Mouse (Mus musculus): ENCODE results near the gene Tsku.
A peak's percentile ranks its signal among the peaks of the same experiment; 100 is the strongest.

The Tsku gene

GRCm38 (mm10) chr7:98329651-98330374 lies 31.3 kb downstream of the Tsku start:
- no peak for DNase-seq (ENCODE audit: extremely low spot score, low spot score)

GRCm38 (mm10) chr7:98328311-98328710 lies 32.8 kb downstream of the Tsku start:
- DNase-seq (ENCODE audit: extremely low spot score, low spot score): no peak

DNA sequence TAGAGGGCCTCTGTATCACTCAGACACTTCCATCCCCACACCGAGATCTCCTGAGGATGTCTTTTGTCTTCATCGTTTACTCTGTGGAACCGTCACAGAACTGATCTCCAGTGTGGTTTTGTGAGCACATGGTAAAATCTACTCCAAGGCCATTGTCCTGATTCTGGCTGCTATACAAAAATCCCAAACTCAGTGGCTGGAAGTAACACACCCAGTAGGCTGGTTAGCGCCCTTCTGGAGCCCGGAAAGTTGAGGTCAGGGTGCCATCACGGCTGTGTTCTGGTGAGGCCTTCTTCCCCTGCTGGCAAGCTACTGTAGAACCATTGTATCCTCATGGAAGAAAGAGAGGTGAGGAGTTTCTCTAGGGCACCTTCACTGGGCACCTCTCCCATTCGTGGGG lies 35.1 kb downstream of the Tsku start:
- no peak for DNase-seq (ENCODE audit: extremely low spot score, low spot score)

- no peak for DNase-seq (ENCODE audit: extremely low spot score, low spot score)
Observed at GRCm38 (mm10) chr7:98324228-98324627, 36.9 kb downstream of the Tsku start.

GRCm38 (mm10) chr7:98323288-98324019 lies 37.7 kb downstream of the Tsku start:
- no peak for DNase-seq (ENCODE audit: extremely low spot score, low spot score)

DNA sequence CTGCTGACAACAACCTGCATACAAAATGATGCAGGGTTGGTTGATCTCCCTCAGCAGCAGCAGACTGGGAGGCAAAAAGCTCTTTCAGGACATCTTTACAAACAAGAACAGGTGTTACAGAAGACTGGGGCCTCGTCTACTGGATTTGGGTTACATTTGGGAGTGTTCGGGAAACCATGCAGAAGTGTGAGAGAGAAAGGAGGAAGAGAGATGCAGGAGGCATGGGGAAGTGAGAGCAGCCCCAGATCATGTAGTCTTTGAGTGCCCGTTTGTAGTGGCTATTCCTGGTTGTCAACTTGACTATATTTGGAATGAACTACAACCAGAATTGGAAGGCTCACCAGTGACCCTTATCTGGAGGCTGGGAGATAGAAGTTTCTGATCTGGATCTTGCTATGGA lies 38.7 kb downstream of the Tsku start:
- DNase-seq (ENCODE audit: extremely low spot score, low spot score): no peak

DNA sequence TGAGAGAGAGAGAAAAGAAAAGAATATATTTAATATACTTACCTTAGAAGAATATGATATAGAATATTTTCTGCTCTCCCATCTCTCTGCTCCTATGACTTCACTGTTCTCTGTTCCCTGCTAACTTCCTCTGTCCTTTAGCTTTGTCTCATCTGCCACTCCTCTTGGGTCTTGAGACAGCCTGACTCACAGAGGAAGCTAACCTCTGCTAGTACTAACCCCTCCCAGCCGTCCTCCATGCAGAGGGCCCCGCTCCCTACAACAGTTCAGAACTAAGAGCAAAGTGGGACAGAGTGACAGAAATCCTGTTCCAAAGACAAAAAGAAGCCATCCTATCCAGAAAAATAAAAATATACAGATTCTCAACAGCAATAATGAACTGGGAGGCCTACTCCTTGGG lies 40.0 kb downstream of the Tsku start, which contains the start of gene Acer3:
Gene Acer3, minus strand, starts transcription at position 126 of the 400 bp plus-strand sequence.
- DNase-seq (ENCODE audit: extremely low spot score, low spot score): no peak

GRCm38 (mm10) chr7:98320006-98320556 lies 41.0 kb downstream of the Tsku start:
- no peak for DNase-seq (ENCODE audit: extremely low spot score, low spot score)

- peak; percentile 10 for DNase-seq (ENCODE audit: extremely low spot score, low spot score)
Observed at GRCm38 (mm10) chr7:98316568-98316967, 44.6 kb downstream of the Tsku start.

DNA sequence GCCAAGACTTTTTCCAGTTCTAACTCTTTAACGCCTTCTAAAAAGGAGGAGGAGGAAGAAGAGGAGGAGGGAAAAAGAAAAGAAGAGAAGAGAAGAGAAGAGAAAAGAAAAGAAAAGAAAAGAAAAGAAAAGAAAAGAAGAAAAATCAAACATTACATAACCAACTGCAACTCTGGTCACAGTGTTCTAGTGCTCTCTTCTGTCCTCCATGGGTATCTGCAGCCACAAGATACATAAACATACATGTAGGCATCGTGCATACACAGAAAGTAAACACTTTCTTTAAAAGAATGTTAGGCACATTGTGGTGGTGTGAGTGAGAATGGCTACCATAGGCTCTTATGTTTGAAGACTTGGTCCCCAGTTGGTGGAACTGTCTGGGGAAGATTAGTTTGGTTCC lies 46.0 kb downstream of the Tsku start:
- DNase-seq (ENCODE audit: extremely low spot score, low spot score): no peak

GRCm38 (mm10) chr7:98312185-98312920 lies 48.8 kb downstream of the Tsku start:
- DNase-seq (ENCODE audit: extremely low spot score, low spot score): peak; percentile 3

GRCm38 (mm10) chr7:98310266-98310665 lies 50.9 kb downstream of the Tsku start:
- DNase-seq (ENCODE audit: extremely low spot score, low spot score): no peak

DNA sequence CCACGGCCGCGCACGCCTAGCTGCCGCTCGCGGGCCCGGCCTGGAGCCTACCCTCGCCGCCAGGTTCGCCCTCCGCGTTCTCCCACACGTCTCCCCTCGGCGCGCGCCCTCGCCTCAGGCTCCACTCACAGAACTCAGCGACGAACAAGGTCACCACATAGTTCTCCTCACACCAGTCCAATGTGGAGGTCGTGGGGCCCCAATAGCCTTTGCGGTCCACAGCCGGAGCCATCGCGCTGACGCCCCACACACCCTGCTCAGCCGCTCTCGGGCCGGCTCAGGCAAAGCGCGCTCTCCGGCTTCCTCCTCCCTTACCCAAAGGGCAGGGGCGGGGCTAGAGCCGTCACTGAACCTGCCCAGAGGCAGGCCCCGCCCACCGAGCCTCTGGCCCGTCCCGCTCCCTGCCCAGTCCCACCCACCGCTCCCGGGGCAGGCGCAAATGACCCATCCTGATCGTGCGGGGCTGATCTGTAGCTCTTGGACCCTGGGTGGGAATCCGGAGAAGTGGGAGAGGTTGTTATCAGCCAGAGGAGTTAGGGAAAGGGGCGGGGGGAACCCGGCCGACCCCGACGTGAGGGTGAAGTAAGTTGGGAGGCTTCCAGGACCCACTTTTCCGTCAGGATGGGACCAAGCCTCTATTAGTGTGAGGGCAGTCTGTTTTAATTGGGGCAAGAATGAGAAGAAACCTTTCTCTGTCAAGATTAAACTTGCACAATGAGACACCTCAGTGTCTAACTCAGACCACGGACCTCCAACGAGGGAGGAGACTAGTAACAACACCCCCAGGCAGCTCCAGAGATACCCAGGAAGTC lies 51.7 kb downstream of the Tsku start:
- peak; percentile 94 for DNase-seq (ENCODE audit: extremely low spot score, low spot score)

DNA sequence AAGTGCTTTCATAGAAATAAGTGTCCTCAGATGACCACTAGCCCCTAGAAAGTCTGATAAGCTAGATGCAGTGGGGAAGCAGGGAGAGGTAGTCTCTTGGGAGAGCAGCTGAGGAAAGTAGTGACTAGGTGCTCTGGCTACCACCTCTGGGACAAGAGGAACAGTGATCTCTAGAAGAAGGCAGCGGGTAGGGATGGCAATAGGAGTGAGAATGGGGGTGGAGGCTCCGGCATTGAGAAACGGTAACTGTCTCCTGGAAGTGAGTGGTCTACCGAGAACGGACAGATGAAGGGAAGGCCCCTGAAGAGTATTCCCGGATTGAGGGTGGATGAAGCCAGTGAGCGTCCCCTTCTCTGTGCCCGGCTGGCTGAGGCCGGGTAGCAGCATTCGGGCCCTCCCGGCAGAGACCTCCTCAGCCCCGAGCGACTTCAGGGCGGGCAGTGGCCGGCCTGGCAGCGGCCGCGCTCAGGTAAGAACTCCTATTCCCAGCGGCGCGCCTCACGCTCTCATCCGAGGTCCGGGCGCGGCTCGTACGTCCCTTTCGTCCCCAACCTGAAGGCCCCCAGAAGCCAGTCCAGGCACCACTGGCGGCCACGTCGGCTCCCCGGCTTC lies 52.4 kb downstream of the Tsku start:
- no peak for DNase-seq (ENCODE audit: extremely low spot score, low spot score)

DNA sequence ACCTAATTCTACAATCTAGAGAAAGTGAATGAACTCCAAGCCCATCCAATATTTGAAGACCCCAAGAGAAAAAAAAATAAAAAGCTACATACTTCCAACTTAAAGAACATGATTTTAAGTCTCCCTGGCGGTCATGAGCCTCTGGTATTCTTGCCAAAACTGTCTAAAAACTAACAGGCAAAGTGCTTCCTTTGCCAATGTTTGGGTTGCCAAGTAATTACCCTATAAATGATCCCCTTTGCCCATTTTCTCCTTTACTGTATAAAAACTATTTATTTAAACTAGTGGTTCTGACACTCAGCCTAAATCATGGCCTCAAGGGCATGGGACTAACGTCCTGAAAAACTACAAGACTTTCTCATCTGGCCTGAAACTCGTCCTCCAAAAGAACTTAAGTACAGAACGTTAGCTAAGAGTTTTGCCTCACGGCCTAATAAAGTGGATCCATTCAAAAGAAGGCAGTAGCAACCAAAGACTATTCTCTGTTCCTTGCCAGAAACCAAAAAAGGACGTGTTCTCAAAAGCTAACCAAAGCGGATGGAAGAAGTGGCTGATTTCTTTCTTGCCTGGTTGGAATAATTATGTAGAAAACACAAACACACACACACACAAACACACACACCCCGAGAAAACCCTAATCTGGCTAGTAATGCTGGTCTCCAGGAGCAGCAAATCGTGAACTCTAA lies 53.1 kb downstream of the Tsku start:
- DNase-seq (ENCODE audit: extremely low spot score, low spot score): no peak

DNA sequence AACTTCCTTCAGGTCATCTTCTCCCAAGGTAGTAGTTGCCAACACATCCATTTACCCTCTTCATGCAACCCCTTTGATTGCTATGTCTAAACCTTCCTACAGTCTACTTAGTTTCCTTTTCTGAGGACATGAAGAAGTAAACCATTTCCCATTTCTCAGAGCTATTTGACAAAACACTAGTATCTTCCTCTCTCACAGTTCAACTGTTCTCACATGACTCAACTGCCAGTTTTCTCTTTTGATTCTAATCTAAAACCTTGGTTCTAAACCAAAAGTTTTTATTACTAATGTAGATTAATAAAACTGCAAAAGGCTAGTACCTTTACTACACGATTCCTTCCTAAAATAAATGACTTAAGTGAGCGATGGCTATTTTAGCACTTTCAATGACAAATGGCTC lies 53.7 kb downstream of the Tsku start:
- DNase-seq (ENCODE audit: extremely low spot score, low spot score): no peak
